In the genomic region with DNA sequence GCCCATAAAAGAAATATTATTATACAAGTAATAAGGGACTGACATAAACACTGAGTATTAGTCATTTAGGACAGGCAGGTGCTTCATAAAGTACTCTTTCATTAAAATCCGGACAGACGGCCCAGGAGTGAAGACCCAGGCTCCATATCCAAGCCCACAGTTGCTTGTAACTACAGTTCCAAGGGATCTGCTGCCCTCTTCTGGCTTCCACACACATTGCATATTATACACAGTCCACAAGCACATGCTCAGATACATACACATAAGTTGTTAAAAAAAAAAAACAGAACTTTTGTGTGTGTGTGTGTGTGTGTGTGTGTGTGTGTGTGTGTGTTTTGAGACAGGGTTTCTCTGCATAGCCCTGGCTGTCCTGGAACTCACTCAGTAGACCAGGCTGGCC, we compare ENCODE assay signal across 9 mouse cellular contexts. TPM values are rescaled to one million over a fixed set of nuclear protein-coding genes. Genes with fewer than 3 reads are reported as not detected.
A peak's percentile ranks its signal among the peaks of the same experiment; 100 is the strongest.
DNase-seq lines count a peak whose midpoint lies in the region; ATAC-seq and TF ChIP-seq lines count a peak whose summit lies in the region.
"Had no signal": no experiment of that assay in that cellular context is flagged by ENCODE, and none has a peak within 500 bp of the region (broad histone marks: within the 10 kb centered on the region; RNA-seq: fewer than 3 reads in every experiment).

No protein-coding gene starts in this region.

- no peak overlapping the region for H3K4me2 ChIP-seq in forebrain, postnatal 0 days (ENCODE audit: low read depth)
- H3K4me2 ChIP-seq in forebrain, embryonic 15.5 days (replicated peaks) = no peak overlapping the region
- no peak overlapping the region for H3K4me2 ChIP-seq in kidney, postnatal 0 days (ENCODE audit: low read length)
- H3K4me2 ChIP-seq in midbrain, embryonic 16.5 days (ENCODE audit: low read length) = no peak overlapping the region
- H3K4me2 ChIP-seq: neural tube, embryonic 13.5 days had no signal

- ATAC-seq in forebrain, postnatal 0 days = no peak
- ATAC-seq in forebrain, embryonic 15.5 days (replicated peaks) = no peak
- no peak for ATAC-seq in kidney, postnatal 0 days (replicated peaks; ENCODE audit: low FRiP score, low read depth)
- no peak for ATAC-seq in midbrain, embryonic 16.5 days

- H3K4me1 ChIP-seq in forebrain, postnatal 0 days (ENCODE audit: insufficient read depth) = no peaks in the 10 kb centered on the region
- no peaks in the 10 kb centered on the region for H3K4me1 ChIP-seq in forebrain, embryonic 15.5 days
- no peaks in the 10 kb centered on the region for H3K4me1 ChIP-seq in kidney, postnatal 0 days (replicated peaks; ENCODE audit: insufficient read depth, low read length)
- H3K4me1 ChIP-seq in midbrain, embryonic 16.5 days (ENCODE audit: control insufficient read depth, insufficient read depth, low read length) = no peaks in the 10 kb centered on the region
- H3K4me1 ChIP-seq: neural tube, embryonic 13.5 days had no signal

- H3K36me3 ChIP-seq in forebrain, postnatal 0 days (ENCODE audit: insufficient read depth) = peaks cover 11% of the 10 kb centered on the region
- peaks cover 21% of the 10 kb centered on the region for H3K36me3 ChIP-seq in forebrain, embryonic 15.5 days
- peaks cover 12% of the 10 kb centered on the region; the same call in 1 of the 2 replicates for H3K36me3 ChIP-seq in kidney, postnatal 0 days (ENCODE audit: insufficient read depth, low read length)
- peaks cover 4% of the 10 kb centered on the region; the same call in 1 of the 2 replicates for H3K36me3 ChIP-seq in midbrain, embryonic 16.5 days (ENCODE audit: control insufficient read depth, insufficient read depth, low read length)

- WGBS in forebrain, postnatal 0 days = 83% methylated on average over 2 of the region's 2 CpGs
- WGBS in forebrain, embryonic 15.5 days = 87% methylated on average over 2 of the region's 2 CpGs
- WGBS in kidney, postnatal 0 days = 96% methylated on average over 2 of the region's 2 CpGs
- 91% methylated on average over 2 of the region's 2 CpGs for WGBS in midbrain, embryonic 16.5 days

- intact Hi-C loops in gastrocnemius, postnatal 14 days (cut with DNase I; ENCODE audit: low total_unique reads) = loop anchor here (10.0 kb wide), 1 partner anchor 320 kb away; no protein-coding TSS in a partner anchor

- no peaks in the 10 kb centered on the region for H3K9me3 ChIP-seq in forebrain, postnatal 0 days (ENCODE audit: low read length)
- no peaks in the 10 kb centered on the region for H3K9me3 ChIP-seq in forebrain, embryonic 15.5 days
- no peaks in the 10 kb centered on the region for H3K9me3 ChIP-seq in kidney, postnatal 0 days (replicated peaks; ENCODE audit: low read length)
- H3K9me3 ChIP-seq in midbrain, embryonic 16.5 days (replicated peaks; ENCODE audit: control insufficient read depth, low read length, poor library complexity, severe bottlenecking) = no peaks in the 10 kb centered on the region
- H3K9me3 ChIP-seq: neural tube, embryonic 13.5 days had no signal

- no peak overlapping the region for H3K4me3 ChIP-seq in forebrain, postnatal 0 days (ENCODE audit: low read depth, low read length)
- H3K4me3 ChIP-seq in forebrain, embryonic 15.5 days = no peak overlapping the region
- H3K4me3 ChIP-seq in kidney, postnatal 0 days (replicated peaks; ENCODE audit: low read depth, low read length) = no peak overlapping the region
- no peak overlapping the region for H3K4me3 ChIP-seq in midbrain, embryonic 16.5 days (ENCODE audit: low read depth, low read length)
- H3K4me3 ChIP-seq: neural tube, embryonic 13.5 days had no signal

- peak; percentile 46; the same call in 1 of the 2 replicates for TF ChIP-seq CTCF in forebrain, postnatal 0 days (IDR thresholded peaks at IDR 0.05; ENCODE audit: low read depth)
- peak; percentile 58; the same call in 1 of the 2 replicates for TF ChIP-seq CTCF in kidney, postnatal 0 days (IDR thresholded peaks at IDR 0.05; ENCODE audit: low read depth)

- DNase-seq in forebrain, postnatal 0 days = peak; percentile 16
- DNase-seq in 3134 (ENCODE audit: extremely low read depth, insufficient read length, low spot score) (peak; percentile 14), NIH3T3 (ENCODE audit: low read depth) (peak; percentile 62)
- peak; percentile 10 for DNase-seq in kidney, postnatal 0 days (ENCODE audit: low spot score)
- DNase-seq in skeletal muscle tissue, adult 2 months (ENCODE audit: low read depth, low spot score) = peak; percentile 4
- no peak for DNase-seq in gastrocnemius, postnatal 14 days

- no peak overlapping the region for H3K27ac ChIP-seq in forebrain, postnatal 0 days (ENCODE audit: low read depth, low read length)
- H3K27ac ChIP-seq in forebrain, embryonic 15.5 days (replicated peaks) = no peak overlapping the region
- no peak overlapping the region for H3K27ac ChIP-seq in kidney, postnatal 0 days
- no peak overlapping the region for H3K27ac ChIP-seq in midbrain, embryonic 16.5 days (ENCODE audit: low read length)
- H3K27ac ChIP-seq: neural tube, embryonic 13.5 days had no signal

- H3K27me3 ChIP-seq in forebrain, postnatal 0 days (ENCODE audit: insufficient read depth, low read length) = no peaks in the 10 kb centered on the region
- no peaks in the 10 kb centered on the region for H3K27me3 ChIP-seq in forebrain, embryonic 15.5 days
- H3K27me3 ChIP-seq in kidney, postnatal 0 days (ENCODE audit: insufficient read depth, low read length) = no peaks in the 10 kb centered on the region
- H3K27me3 ChIP-seq in midbrain, embryonic 16.5 days (ENCODE audit: control insufficient read depth, insufficient read depth, low read depth, low read length) = no peaks in the 10 kb centered on the region
- H3K27me3 ChIP-seq: neural tube, embryonic 13.5 days had no signal

- no peak overlapping the region for H3K9ac ChIP-seq in forebrain, postnatal 0 days
- no peak overlapping the region for H3K9ac ChIP-seq in forebrain, embryonic 15.5 days (replicated peaks)
- no peak overlapping the region for H3K9ac ChIP-seq in kidney, postnatal 0 days (ENCODE audit: low read depth, low read length)
- H3K9ac ChIP-seq in midbrain, embryonic 16.5 days (ENCODE audit: low read depth, low read length) = no peak overlapping the region
- H3K9ac ChIP-seq: neural tube, embryonic 13.5 days had no signal

RNA-seq across cellular contexts. Expression of gene Raph1, which starts 32.0 kb away (rescaled TPM):
- 24.7 and 32.5 TPM in 2 replicates for total RNA-seq in forebrain, postnatal 0 days (2014; rRNA removed)
- 8.8 and 12.4 TPM in 2 replicates for polyA plus RNA-seq in forebrain, postnatal 0 days (2015; fragmentation: Nextera tagmentation; extraction: Ambion mirVana)
- 19.4 and 20.0 TPM in 2 replicates for polyA plus RNA-seq in forebrain, embryonic 15.5 days (2015; fragmentation: Nextera tagmentation; extraction: Ambion mirVana)
- 20.3 and 21.6 TPM in 2 replicates for polyA plus RNA-seq in kidney, postnatal 0 days (2015; fragmentation: Nextera tagmentation; extraction: Ambion mirVana)
- 10 to 100 TPM; 22.8 to 33.3 TPM for total RNA-seq in gastrocnemius, postnatal 14 days (2021)
- 20.7 and 23.6 TPM in 2 replicates for polyA plus RNA-seq in midbrain, embryonic 16.5 days (2015; fragmentation: Nextera tagmentation; extraction: Ambion mirVana)
